Mouse (Mus musculus) layer of hippocampus, postnatal 10 days (tissue): ENCODE results near the gene Grm1. TPM values are rescaled to one million over a fixed set of nuclear protein-coding genes. Genes with fewer than 3 reads are reported as not detected.

Experiments used
- DNase-seq, 2 experiments: peaks; one replicate each; pipeline ENCODE4 v3.0.0; 2021; ENCODE audit warnings: low spot score in 2 of 2
- total RNA-seq, 2 experiments: library from RNA; stranded (reverse); gene quantifications; 2 replicates each; pipeline ENCODE4 v1.2.3; 2021

Gene Grm1
- total RNA-seq, 2 experiments from 2014 or later, result 35.0 to 37.6 TPM

GRCm38 (mm10) chr10:10737041-10737681, 345.0 kb downstream of the Grm1 start:
- no peak for DNase-seq

GRCm38 (mm10) chr10:10734561-10734960, 347.6 kb downstream of the Grm1 start:
- DNase-seq, result no peak

GRCm38 (mm10) chr10:10733092-10733491, 349.1 kb downstream of the Grm1 start:
- DNase-seq, result no peak

GRCm38 (mm10) chr10:10726501-10726900, 355.7 kb downstream of the Grm1 start:
- no peak for DNase-seq

GRCm38 (mm10) chr10:10710837-10711236, 371.3 kb downstream of the Grm1 start:
- DNase-seq, result no peak

- no peak for DNase-seq
Measured at GRCm38 (mm10) chr10:10710359-10710758, 371.8 kb downstream of the Grm1 start.

- DNase-seq, result no peak
Measured at GRCm38 (mm10) chr10:10708031-10708430, 374.1 kb downstream of the Grm1 start.

GRCm38 (mm10) chr10:10701326-10701725, 380.8 kb downstream of the Grm1 start:
- no peak for DNase-seq

- no peak for DNase-seq
Measured at GRCm38 (mm10) chr10:10700903-10701302, 381.3 kb downstream of the Grm1 start.

GRCm38 (mm10) chr10:10697497-10697896, 384.7 kb downstream of the Grm1 start:
- no peak for DNase-seq

GRCm38 (mm10) chr10:10689668-10690223, 392.4 kb downstream of the Grm1 start:
- DNase-seq, result no peak

GRCm38 (mm10) chr10:10688907-10689667, 393.1 kb downstream of the Grm1 start:
- DNase-seq, result peak; percentile 26 to 43

- DNase-seq, result no peak
Measured at GRCm38 (mm10) chr10:10681048-10681447, 401.1 kb downstream of the Grm1 start, which contains the start of gene Gm10944. Gene Gm10944 (plus strand): TSS chr10:10681348.

- no peak for DNase-seq
Measured at GRCm38 (mm10) chr10:10659976-10660375, 422.2 kb downstream of the Grm1 start.

GRCm38 (mm10) chr10:10659161-10659560, 423.0 kb downstream of the Grm1 start:
- DNase-seq, result no peak

- no peak for DNase-seq
Measured at GRCm38 (mm10) chr10:10656621-10657020, 425.5 kb downstream of the Grm1 start.

GRCm38 (mm10) chr10:10655991-10656390, 426.2 kb downstream of the Grm1 start:
- no peak for DNase-seq

Other genes with a start within 250 kb of the Grm1 start
- 10 to 100 TPM; 42.6 to 44.1 TPM for gene Shprh, start 67.1 kb upstream of the Grm1 start, total RNA-seq
- gene Fbxo30, start 199.0 kb upstream of the Grm1 start, total RNA-seq, result 10 to 100 TPM; 12.1 to 12.5 TPM